Mouse (Mus musculus) bone marrow, adult 2 months (tissue): ENCODE results near the gene Rnaseh2c. TPM values are rescaled to one million over a fixed set of nuclear protein-coding genes. Genes with fewer than 3 reads are reported as not detected.
A peak's percentile ranks its signal among the peaks of the same experiment; 100 is the strongest.

Experiments
- H3K27ac ChIP-seq: fragments of 200-500 bp; 2 replicates; pipeline ENCODE4 v1.5.1; 2012; ENCODE audit warnings: low read depth, mild to moderate bottlenecking, control low read depth, inconsistent platforms, low read length; ENCODE audit not compliant: control insufficient read depth, poor library complexity, insufficient read depth
- H3K4me1 ChIP-seq: fragments of 200-500 bp; 2 replicates; pipeline ENCODE4 v1.6.1; 2011; ENCODE audit warnings: low read length; ENCODE audit not compliant: control insufficient read depth, insufficient read depth
- H3K4me3 ChIP-seq: fragments of 200-500 bp; replicated peaks from 2 replicates; pipeline ENCODE3; 2011; ENCODE audit warnings: mild to moderate bottlenecking, low read depth, low read length, control low read depth; ENCODE audit not compliant: control insufficient read depth
- CTCF ChIP-seq: fragments of 200-500 bp; IDR thresholded peaks from 2 replicates; pipeline ENCODE4 v1.5.1; 2011; ENCODE audit warnings: low read length, control low read depth; ENCODE audit not compliant: control insufficient read depth, insufficient read depth
- POLR2A ChIP-seq: fragments of 200-500 bp; IDR thresholded peaks from 2 replicates; pipeline ENCODE4 v1.6.1; 2011; ENCODE audit warnings: low read depth, mild to moderate bottlenecking, control low read depth, low read length, borderline replicate concordance; ENCODE audit not compliant: control insufficient read depth
- WGBS: fragments of 180-500 bp; shearing (Covaris S2); methylation state at CpG from one replicate; pipeline ENCODE4 v1.1.7; 2018; 5-methylcytosine and 5-hydroxymethylcytosine counted together
- polyA plus RNA-seq: library from polyadenylated mRNA; stranded (reverse); fragments of >200 nt; gene quantifications from 2 replicates; pipeline ENCODE4 v1.2.4, GENCODE M21; 2011; ENCODE audit warnings: low replicate concordance; ENCODE audit not compliant: missing spikeins, insufficient read depth, insufficient read length

Gene Rnaseh2c
- polyA plus RNA-seq, 1 experiment, result 132 TPM

DNA sequence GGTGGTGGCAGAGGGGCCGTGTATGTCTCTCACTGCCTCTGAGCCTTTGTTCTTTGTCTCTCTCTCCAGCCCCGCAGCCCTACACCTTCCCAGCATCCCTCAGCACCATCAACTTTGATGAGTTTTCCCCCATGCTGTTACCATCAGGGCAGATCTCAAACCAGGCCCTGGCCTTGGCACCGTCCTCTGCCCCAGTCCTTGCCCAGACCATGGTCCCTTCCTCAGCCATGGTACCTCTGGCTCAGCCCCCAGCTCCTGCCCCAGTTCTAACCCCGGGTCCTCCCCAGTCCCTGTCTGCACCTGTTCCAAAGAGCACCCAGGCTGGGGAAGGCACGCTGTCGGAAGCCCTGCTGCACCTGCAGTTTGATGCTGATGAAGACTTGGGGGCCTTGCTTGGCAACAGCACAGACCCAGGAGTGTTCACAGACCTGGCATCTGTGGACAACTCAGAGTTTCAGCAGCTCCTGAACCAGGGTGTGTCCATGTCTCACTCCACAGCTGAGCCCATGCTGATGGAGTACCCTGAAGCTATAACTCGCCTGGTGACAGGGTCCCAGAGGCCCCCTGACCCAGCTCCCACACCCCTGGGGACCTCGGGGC, 45.2 kb downstream of the Rnaseh2c start:
- Histone ChIP-seq H3K4me3 (no peak overlapping the region), H3K4me1 (peaks cover 1% of the 10 kb centered on the region; the same call in 1 of the 2 replicates), H3K27ac (no peak overlapping the region)
- WGBS, result 87% methylated on average over 8 of the region's 8 CpGs
- TF ChIP-seq POLR2A (no peak), CTCF (no peak)

DNA sequence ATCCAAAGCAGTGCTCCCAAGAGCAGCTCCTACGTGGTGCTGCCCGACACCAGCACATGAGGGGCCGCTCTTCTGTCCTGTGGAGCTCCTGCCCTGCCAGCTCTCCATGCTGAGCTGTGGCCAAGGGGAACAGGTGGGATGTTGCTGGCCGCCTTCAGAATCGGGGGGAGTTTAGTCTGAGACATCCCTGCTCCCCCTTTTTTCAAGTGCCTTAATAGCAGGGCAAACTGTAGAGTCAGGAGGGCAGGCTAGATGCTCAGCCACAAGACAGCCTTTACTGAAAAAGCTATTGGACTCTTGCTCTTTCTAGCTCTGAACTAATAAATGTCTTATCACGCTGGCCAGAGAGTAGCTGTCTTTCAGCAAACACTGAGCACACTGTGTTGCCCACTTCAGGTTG, 46.1 kb downstream of the Rnaseh2c start:
- Histone ChIP-seq H3K27ac (no peak overlapping the region), H3K4me3 (no peak overlapping the region), H3K4me1 (peaks cover 1% of the 10 kb centered on the region; the same call in 1 of the 2 replicates)
- WGBS, result 94% methylated on average over 6 of the region's 6 CpGs
- TF ChIP-seq POLR2A (no peak), CTCF (no peak)

DNA sequence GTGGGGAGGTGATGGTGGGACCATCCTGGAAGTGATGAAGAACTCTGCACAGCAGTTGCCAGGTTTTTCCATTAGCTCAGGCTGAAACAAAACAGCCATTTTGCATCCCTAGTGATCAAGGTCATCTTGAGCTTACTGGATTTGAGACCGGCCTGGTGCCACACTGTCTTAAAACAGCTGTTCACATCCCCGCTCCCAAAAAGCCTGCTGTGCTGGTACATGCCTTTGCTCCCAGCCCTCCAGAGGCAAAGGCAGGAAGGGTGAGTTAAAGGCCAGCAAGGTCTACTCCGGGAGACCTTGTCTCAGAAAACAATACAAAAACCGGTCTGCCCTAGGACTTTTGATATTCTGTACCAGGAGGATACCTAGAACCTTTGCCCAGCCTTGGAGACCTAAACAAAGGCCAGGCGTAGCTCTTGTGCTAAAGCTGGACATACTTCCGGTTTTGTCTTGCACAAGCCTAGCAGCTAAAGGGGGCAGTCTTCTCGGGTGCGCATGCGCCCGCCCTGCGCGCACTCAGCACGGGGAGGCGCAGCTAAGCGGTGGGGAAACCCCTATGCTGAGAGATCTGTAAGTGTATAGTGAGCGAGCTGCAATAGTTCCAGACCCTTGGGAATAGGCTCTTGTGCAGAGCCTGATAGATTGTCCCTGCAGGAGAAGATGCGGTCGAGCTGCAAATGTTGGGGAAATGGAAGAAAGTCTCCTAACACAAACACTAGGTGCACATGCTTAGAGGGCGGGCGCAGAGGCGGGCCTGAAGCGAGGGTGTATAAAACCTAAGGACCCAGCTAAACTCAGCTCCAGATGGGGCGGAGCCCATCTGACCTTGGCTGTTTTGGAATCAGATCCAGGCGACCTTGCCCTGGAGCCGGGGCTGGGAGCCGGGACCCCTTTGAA, 47.0 kb downstream of the Rnaseh2c start:
- 8% methylated on average over 26 of the region's 26 CpGs for WGBS
- peak overlapping the region; percentile 54 for H3K27ac ChIP-seq
- peak; percentile 50; the same call in 1 of the 2 replicates for TF ChIP-seq POLR2A
- TF ChIP-seq CTCF, result peak; percentile 16; the same call in 1 of the 2 replicates
- peak overlapping the region; percentile 2 for H3K4me3 ChIP-seq
- H3K4me1 ChIP-seq, result peaks cover 1% of the 10 kb centered on the region; the same call in 1 of the 2 replicates

DNA sequence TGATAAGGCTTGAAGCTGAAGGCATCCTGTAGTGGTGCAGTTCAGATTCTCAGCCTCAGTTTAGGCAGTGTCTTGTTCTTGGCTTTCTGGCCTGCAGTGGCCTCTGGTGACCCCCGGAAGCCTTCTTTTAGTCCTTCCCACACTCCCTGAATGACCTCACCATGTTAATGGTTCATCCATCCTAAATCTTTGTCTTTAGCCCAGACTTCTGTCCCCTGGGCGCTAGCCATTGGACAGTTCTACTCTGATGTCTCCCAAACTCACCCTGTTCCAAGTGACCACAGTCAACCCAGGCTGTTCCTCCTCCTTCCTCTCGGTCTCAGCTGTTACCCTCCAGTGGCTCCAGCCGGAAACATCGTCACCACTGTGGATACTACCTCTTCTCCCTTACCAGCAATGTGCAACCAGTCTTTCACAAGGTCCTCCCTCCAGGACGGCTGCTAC, 47.6 kb downstream of the Rnaseh2c start:
- peaks cover 1% of the 10 kb centered on the region; the same call in 1 of the 2 replicates for H3K4me1 ChIP-seq
- WGBS, result 25% methylated on average over 6 of the region's 6 CpGs
- H3K27ac ChIP-seq, result peak overlapping the region; percentile 23
- no peak overlapping the region for H3K4me3 ChIP-seq
- TF ChIP-seq POLR2A (no peak), CTCF (no peak)

DNA sequence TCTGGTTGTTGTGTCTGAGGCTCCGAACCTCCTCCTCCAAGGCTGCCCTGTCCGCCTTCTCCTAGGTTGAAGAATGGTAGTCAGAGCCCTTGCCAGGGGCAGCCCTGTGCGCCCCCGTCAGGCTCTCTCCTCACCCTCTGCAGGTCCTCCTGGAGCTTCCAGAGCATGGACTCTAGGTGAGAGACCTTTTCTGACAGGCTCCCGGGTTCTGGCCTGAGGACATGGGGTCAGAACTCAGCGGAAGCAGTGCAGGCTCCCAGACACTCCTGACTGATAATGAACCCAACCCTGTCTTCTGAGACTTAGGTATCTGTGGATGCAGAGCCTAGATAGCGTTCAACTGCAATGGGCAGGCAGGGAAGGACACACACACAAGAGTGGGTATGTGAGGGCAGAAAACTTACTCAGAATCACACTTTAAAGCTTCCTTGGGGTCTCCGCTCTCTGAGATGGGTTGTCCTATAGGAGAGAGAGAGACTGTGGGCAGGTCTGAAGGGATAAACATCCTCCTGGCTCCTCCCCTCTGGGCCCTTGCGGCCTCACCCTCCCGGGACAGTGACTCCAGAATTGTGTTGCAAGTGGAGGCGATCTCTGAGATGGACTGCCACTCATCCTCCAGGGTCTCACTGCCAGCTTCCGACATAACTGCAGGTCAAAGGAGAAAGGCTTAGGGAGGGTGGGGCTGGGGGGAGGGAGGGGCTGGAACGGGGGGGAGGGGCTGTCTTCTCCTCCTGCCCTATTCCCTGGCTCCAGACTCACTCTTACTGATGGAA, 50.0 kb downstream of the Rnaseh2c start:
- Histone ChIP-seq H3K4me1 (peaks cover 1% of the 10 kb centered on the region; the same call in 1 of the 2 replicates), H3K4me3 (no peak overlapping the region), H3K27ac (no peak overlapping the region)
- no peak for TF ChIP-seq POLR2A
- WGBS, result 82% methylated on average over 13 of the region's 13 CpGs

DNA sequence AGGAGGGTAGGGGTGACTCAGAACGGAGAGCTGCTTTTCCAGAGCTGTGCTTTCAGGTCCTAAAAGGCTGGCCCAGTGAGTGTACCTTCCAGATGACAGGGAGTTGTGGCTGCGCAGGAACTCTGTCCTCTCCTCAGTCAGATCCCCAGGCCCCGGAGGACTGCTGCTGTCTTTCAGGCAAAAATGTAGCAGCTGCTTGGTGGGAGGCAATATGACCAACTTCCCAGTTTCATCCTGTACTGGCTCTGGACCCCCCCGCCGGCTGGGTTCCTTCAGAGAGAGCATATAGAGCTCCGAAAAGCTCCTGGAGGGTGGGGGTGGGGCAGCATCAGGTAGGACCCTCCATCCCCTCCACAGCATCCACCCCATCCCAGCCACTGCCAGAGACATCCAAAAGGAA, 50.9 kb downstream of the Rnaseh2c start:
- no peak overlapping the region for H3K27ac ChIP-seq
- TF ChIP-seq POLR2A (no peak), CTCF (no peak)
- 95% methylated on average over 6 of the region's 6 CpGs for WGBS
- H3K4me1 ChIP-seq, result peaks cover 1% of the 10 kb centered on the region; the same call in 1 of the 2 replicates
- no peak overlapping the region for H3K4me3 ChIP-seq

DNA sequence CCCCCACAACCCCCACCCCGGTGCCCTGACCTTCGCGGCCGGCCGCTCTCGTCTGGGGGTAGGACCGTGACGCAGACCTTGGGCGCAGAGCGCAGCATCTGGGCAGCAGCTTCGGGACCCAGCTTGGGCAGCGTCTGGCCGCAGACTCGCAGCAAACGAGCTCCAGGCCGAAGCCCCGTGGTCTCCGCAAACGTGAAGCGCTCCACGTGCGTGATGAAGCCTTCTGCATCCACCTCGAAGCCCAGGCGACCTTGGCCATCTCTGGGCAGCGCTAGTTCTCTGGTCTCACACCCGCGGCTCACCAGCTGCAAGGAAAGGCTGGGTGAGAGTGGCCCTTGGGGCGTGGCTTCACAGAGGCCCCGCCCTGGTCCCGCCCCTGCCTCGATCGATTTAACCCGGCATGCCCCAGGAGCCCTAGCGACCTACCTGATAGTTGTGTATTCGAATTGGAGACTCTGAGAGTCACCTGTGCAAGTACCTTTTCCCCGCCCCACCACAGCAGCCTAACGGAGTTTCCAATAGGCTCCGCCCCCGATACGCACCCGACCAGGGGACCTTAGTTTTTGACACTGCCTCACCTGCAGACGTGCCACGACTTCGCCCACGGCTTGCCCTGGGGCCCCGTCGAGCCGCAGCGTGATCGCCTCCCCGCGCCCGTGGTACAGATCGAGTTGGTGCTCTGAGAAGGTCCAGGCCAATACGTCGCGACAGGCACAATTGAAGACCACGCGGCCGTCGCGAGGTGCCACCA, 52.5 kb downstream of the Rnaseh2c start:
- WGBS, result 93% methylated on average over 62 of the region's 62 CpGs
- H3K27ac ChIP-seq, result no peak overlapping the region
- no peak overlapping the region for H3K4me3 ChIP-seq
- H3K4me1 ChIP-seq, result no peaks in the 10 kb centered on the region; the same call in 1 of the 2 replicates
- TF ChIP-seq POLR2A (0 out of 2 replicates have a peak, but pooled peaks have one; percentile 17), CTCF (no peak)
